Comparison of ENCODE assay signal across 12 mouse cellular contexts in genomic region chr2:28521571-28522151, GRCm38 (mm10). TPM values are rescaled to one million over a fixed set of nuclear protein-coding genes. Genes with fewer than 3 reads are reported as not detected.
A peak's percentile ranks its signal among the peaks of the same experiment; 100 is the strongest.
DNase-seq lines count a peak whose midpoint lies in the region; ATAC-seq lines count a peak whose summit lies in the region.
"Had no signal": no experiment of that assay in that cellular context is flagged by ENCODE, and none has a peak within 500 bp of the region (broad histone marks: within the 10 kb centered on the region; RNA-seq: fewer than 3 reads in every experiment).

No protein-coding gene starts in this region.

- peak overlapping the region; percentile 45; the same call in 1 of the 2 replicates for H3K27ac ChIP-seq in hindbrain, embryonic 15.5 days (replicated peaks)
- no peak overlapping the region for H3K27ac ChIP-seq in hindbrain, embryonic 10.5 days

- intact Hi-C loops in left cerebral cortex, postnatal 36 days (cut with DNase I): no loop called here

- H3K9me3 ChIP-seq in hindbrain, embryonic 15.5 days: no peaks in the 10 kb centered on the region
- H3K9me3 ChIP-seq in hindbrain, embryonic 10.5 days: no peaks in the 10 kb centered on the region
- H3K9me3 ChIP-seq: forebrain, embryonic 10.5 days had no signal

- no peak for ATAC-seq in hindbrain, embryonic 15.5 days (ENCODE audit: low FRiP score, low read depth)

- WGBS in hindbrain, embryonic 15.5 days: 78% methylated on average over 6 of the region's 6 CpGs
- WGBS in hindbrain, embryonic 10.5 days: 77% methylated on average over 6 of the region's 6 CpGs

- no peak overlapping the region for H3K4me3 ChIP-seq in hindbrain, embryonic 15.5 days
- H3K4me3 ChIP-seq in hindbrain, embryonic 10.5 days: no peak overlapping the region
- H3K4me3 ChIP-seq: forebrain, embryonic 10.5 days had no signal

- peaks cover 86% of the 10 kb centered on the region for H3K4me1 ChIP-seq in hindbrain, embryonic 15.5 days (replicated peaks)
- H3K4me1 ChIP-seq in hindbrain, embryonic 10.5 days (replicated peaks): peaks cover 83% of the 10 kb centered on the region

- no peak overlapping the region for H3K4me2 ChIP-seq in hindbrain, embryonic 15.5 days

- H3K36me3 ChIP-seq in hindbrain, embryonic 15.5 days: peaks cover 3% of the 10 kb centered on the region; the same call in 1 of the 2 replicates
- H3K36me3 ChIP-seq in hindbrain, embryonic 10.5 days: peaks cover 14% of the 10 kb centered on the region; the same call in 1 of the 2 replicates

- no peak for DNase-seq in hindbrain, embryonic 10.5 days (ENCODE audit: low spot score)
- peak; percentile 68 to 73 for DNase-seq in cerebellum, adult 18-20 months
- DNase-seq in cerebellum, postnatal 25 days: peak; percentile 60 to 71
- DNase-seq in left cerebral cortex, postnatal 36 days (ENCODE audit: low spot score in 2 of 2): peak; percentile 57 to 67
- no peak for DNase-seq in MN1 (ENCODE audit: low spot score)
- no peak for DNase-seq in spleen, adult 12 weeks (ENCODE audit: low spot score)
- no peak for DNase-seq in adrenal gland, postnatal 4 days (ENCODE audit: low spot score in 2 of 2)

- H3K27me3 ChIP-seq in hindbrain, embryonic 15.5 days: no peaks in the 10 kb centered on the region
- no peaks in the 10 kb centered on the region for H3K27me3 ChIP-seq in hindbrain, embryonic 10.5 days (ENCODE audit: insufficient read depth, poor library complexity, severe bottlenecking)

- no peak overlapping the region for H3K9ac ChIP-seq in hindbrain, embryonic 15.5 days

RNA-seq across cellular contexts. Expression of gene Ralgds, which starts 8.7 kb away (rescaled TPM):
- 90.6 and 93.2 TPM in 2 replicates for polyA plus RNA-seq in hindbrain, embryonic 15.5 days (2015; fragmentation: Nextera tagmentation; extraction: Ambion mirVana)
- 48.5 and 67.5 TPM in 2 replicates for polyA plus RNA-seq in hindbrain, embryonic 10.5 days (2016; fragmentation: Nextera tagmentation; extraction: Ambion mirVana)
- total RNA-seq in left cerebral cortex, postnatal 36 days (2021): 10 to 100 TPM; 82.7 to 82.8 TPM
- 10 to 100 TPM; 65.0 to 67.0 TPM for total RNA-seq in adrenal gland, postnatal 4 days (2021)

RNA-seq across cellular contexts. Expression of gene Gm10134, which starts 15.8 kb away (rescaled TPM):
- 2.6 and 2.7 TPM in 2 replicates for polyA plus RNA-seq in hindbrain, embryonic 15.5 days (2015; fragmentation: Nextera tagmentation; extraction: Ambion mirVana)
- polyA plus RNA-seq in hindbrain, embryonic 10.5 days (2016; fragmentation: Nextera tagmentation; extraction: Ambion mirVana): 0.70 TPM in 1 of 2 replicates, not detected in the other
- 1 to 10 TPM; 1.7 TPM for total RNA-seq in left cerebral cortex, postnatal 36 days (2021)
- total RNA-seq in adrenal gland, postnatal 4 days (2021): 1 to 10 TPM; 3.4 to 5.2 TPM
- total RNA-seq: MEL had no signal
- polyA plus RNA-seq: forebrain, embryonic 10.5 days had no signal

RNA-seq across cellular contexts. Expression of gene Gbgt1, which starts 25.0 kb away (rescaled TPM):
- polyA plus RNA-seq in hindbrain, embryonic 15.5 days (2015; fragmentation: Nextera tagmentation; extraction: Ambion mirVana): 1.1 and 2.2 TPM in 2 replicates
- 0.14 TPM in 1 of 2 replicates, not detected in the other for polyA plus RNA-seq in hindbrain, embryonic 10.5 days (2016; fragmentation: Nextera tagmentation; extraction: Ambion mirVana)
- 1 to 10 TPM; 1.6 to 3.3 TPM for total RNA-seq in left cerebral cortex, postnatal 36 days (2021)
- 1 to 10 TPM; 8.2 to 8.3 TPM for total RNA-seq in adrenal gland, postnatal 4 days (2021)
- total RNA-seq: MEL had no signal
- polyA plus RNA-seq: forebrain, embryonic 10.5 days had no signal

RNA-seq across cellular contexts. Expression of gene Cel, which starts 41.5 kb away (rescaled TPM):
- polyA plus RNA-seq in hindbrain, embryonic 15.5 days (2015; fragmentation: Nextera tagmentation; extraction: Ambion mirVana): 0.14 and 0.22 TPM in 2 replicates
- not detected in 2 replicates for polyA plus RNA-seq in hindbrain, embryonic 10.5 days (2016; fragmentation: Nextera tagmentation; extraction: Ambion mirVana)
- total RNA-seq in left cerebral cortex, postnatal 36 days (2021): not detected
- 1,000 to 10,000 TPM in 1 of 2 experiments, under 1 TPM in 1; 0.42 to 1,494 TPM for total RNA-seq in adrenal gland, postnatal 4 days (2021)
- total RNA-seq: heart, postnatal 10 days; left cerebral cortex, adult 8-10 months; MEL had no signal
- polyA plus RNA-seq: forebrain, embryonic 10.5 days had no signal

RNA-seq across cellular contexts. Expression of gene Mrps2, which starts 53.8 kb away (rescaled TPM):
- polyA plus RNA-seq in hindbrain, embryonic 15.5 days (2015; fragmentation: Nextera tagmentation; extraction: Ambion mirVana): 49.2 and 51.0 TPM in 2 replicates
- 61.7 and 63.1 TPM in 2 replicates for polyA plus RNA-seq in hindbrain, embryonic 10.5 days (2016; fragmentation: Nextera tagmentation; extraction: Ambion mirVana)
- 10 to 100 TPM; 35.4 to 39.0 TPM for total RNA-seq in left cerebral cortex, postnatal 36 days (2021)
- 10 to 100 TPM; 57.9 to 60.4 TPM for total RNA-seq in adrenal gland, postnatal 4 days (2021)

Comparison
In these comparisons a context has a peak if more than half of its experiments do, and no peak if none do; other contexts are left out.
1. DNase-seq: peak in cerebellum, adult 18-20 months (2 of 2), cerebellum, postnatal 25 days (2 of 2) and left cerebral cortex, postnatal 36 days (2 of 2); none in hindbrain, embryonic 10.5 days (single experiment), MN1 (single experiment), spleen, adult 12 weeks (single experiment) and adrenal gland, postnatal 4 days (0 of 2).